Mouse (Mus musculus): Measurements from ENCODE around the gene Itga10.
"Not testable (repeated sequence)": the region's sequence is repeated elsewhere in the genome, so short reads cannot be mapped to it uniquely, and the experiment has no call there.

Gene Itga10

GRCm38 (mm10) chr3:96645018-96645649 lies at the start of gene Itga10:
Itga10 (plus strand) TSS chr3:96645584.
- DNase-seq (ENCODE audit: low spot score) = no peak

GRCm38 (mm10) chr3:96595661-96596060 lies 49.7 kb upstream of the Itga10 start:
- no peak for DNase-seq (ENCODE audit: low spot score)

- no peak for DNase-seq (ENCODE audit: low spot score)
Measured at GRCm38 (mm10) chr3:96596228-96596707, 49.1 kb upstream of the Itga10 start, which contains the start of gene Ankrd34a. Ankrd34a (plus strand) TSS chr3:96596636.

GRCm38 (mm10) chr3:96596855-96597254 lies 48.5 kb upstream of the Itga10 start:
- DNase-seq (ENCODE audit: low spot score) = no peak

- DNase-seq (ENCODE audit: low spot score) = no peak
Measured at GRCm38 (mm10) chr3:96597435-96597891, 47.9 kb upstream of the Itga10 start.

GRCm38 (mm10) chr3:96598156-96599068 lies 47.0 kb upstream of the Itga10 start:
- peak; percentile 62 for DNase-seq (ENCODE audit: low spot score)

GRCm38 (mm10) chr3:96599069-96599393 lies 46.4 kb upstream of the Itga10 start:
- no peak for DNase-seq (ENCODE audit: low spot score)

- DNase-seq (ENCODE audit: low spot score) = no peak
Measured at GRCm38 (mm10) chr3:96599411-96599810, 46.0 kb upstream of the Itga10 start.

- DNase-seq (ENCODE audit: low spot score) = peak; percentile 95
Measured at GRCm38 (mm10) chr3:96600639-96601250, 44.6 kb upstream of the Itga10 start, which contains the start of gene Lix1l. Lix1l (plus strand) TSS chr3:96601149.

- peak; percentile 78 for DNase-seq (ENCODE audit: low spot score)
Measured at GRCm38 (mm10) chr3:96601251-96601787, 44.1 kb upstream of the Itga10 start.

GRCm38 (mm10) chr3:96601941-96602703 lies 43.3 kb upstream of the Itga10 start:
- DNase-seq (ENCODE audit: low spot score) = peak; percentile 38

GRCm38 (mm10) chr3:96602704-96603084 lies 42.7 kb upstream of the Itga10 start:
- no peak for DNase-seq (ENCODE audit: low spot score)

GRCm38 (mm10) chr3:96603311-96603710 lies 42.1 kb upstream of the Itga10 start:
- DNase-seq (ENCODE audit: low spot score) = peak; percentile 36

- not testable (repeated sequence) for DNase-seq (ENCODE audit: low spot score)
Measured at GRCm38 (mm10) chr3:96606007-96606406, 39.4 kb upstream of the Itga10 start.

- no peak for DNase-seq (ENCODE audit: low spot score)
Measured at GRCm38 (mm10) chr3:96606618-96607017, 38.8 kb upstream of the Itga10 start.

- no peak for DNase-seq (ENCODE audit: low spot score)
Measured at GRCm38 (mm10) chr3:96617941-96618340, 27.4 kb upstream of the Itga10 start.

GRCm38 (mm10) chr3:96623201-96623600 lies 22.2 kb upstream of the Itga10 start:
- DNase-seq (ENCODE audit: low spot score) = no peak

GRCm38 (mm10) chr3:96629729-96630600 lies 15.4 kb upstream of the Itga10 start, which contains the start of gene Rbm8a:
Rbm8a (plus strand) TSS chr3:96629933.
- peak; percentile 91 for DNase-seq (ENCODE audit: low spot score)

- no peak for DNase-seq (ENCODE audit: low spot score)
Measured at GRCm38 (mm10) chr3:96632058-96632457, 13.3 kb upstream of the Itga10 start.

- no peak for DNase-seq (ENCODE audit: low spot score)
Measured at GRCm38 (mm10) chr3:96634015-96634414, 11.4 kb upstream of the Itga10 start.

Measured in ovary, adult 18-20 months (tissue).